Mouse (Mus musculus): ENCODE data around the gene Nr4a1. TPM values are rescaled to one million over a fixed set of nuclear protein-coding genes. Genes with fewer than 3 reads are reported as not detected.

The Nr4a1 gene
- polyA plus RNA-seq, 1 experiment from 2014 or later, result 11.2 TPM

- Histone ChIP-seq H3K4me3 (replicated peaks) (no peak overlapping the region), H3K27me3 (replicated peaks) (no peaks in the 10 kb centered on the region), H3K27ac (0 out of 2 replicates have a peak overlapping the region, but pooled peaks have one; percentile 33), H3K4me2 (no peak overlapping the region), H3K36me3 (no peaks in the 10 kb centered on the region), H3K9ac (no peak overlapping the region), H3K9me3 (no peaks in the 10 kb centered on the region), H3K4me1 (peaks cover 16% of the 10 kb centered on the region)
- no peak for ATAC-seq (ENCODE audit: insufficient read depth, low FRiP score, low read depth)
- 36% methylated on average over 5 of the region's 5 CpGs for WGBS
These were observed 67.1 kb downstream of the Nr4a1 start for GRCm38 (mm10) chr15:101321126-101321525.

DNA sequence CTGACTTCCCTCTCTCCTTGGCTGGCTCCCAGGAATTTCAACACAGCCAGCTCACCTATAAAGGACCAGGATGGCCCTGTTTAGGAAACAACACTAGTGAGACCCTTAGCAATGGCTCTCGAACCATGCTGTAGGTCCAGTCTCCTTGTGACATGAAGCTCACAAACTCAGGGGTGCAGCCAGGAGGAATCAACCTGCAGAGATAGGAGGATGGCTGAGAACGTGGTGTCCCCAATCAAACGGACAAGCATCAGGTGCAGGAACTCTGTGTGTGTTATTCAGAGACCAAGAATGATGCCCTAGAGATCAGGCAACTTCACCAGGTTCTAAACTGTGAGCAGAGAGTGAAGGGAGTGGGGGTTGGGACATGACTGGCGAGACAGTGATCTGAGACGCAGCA, 68.0 kb downstream of the Nr4a1 start:
- Histone ChIP-seq H3K27ac (no peak overlapping the region), H3K9ac (no peak overlapping the region), H3K4me1 (peaks cover 26% of the 10 kb centered on the region), H3K4me3 (replicated peaks) (no peak overlapping the region), H3K27me3 (replicated peaks) (no peaks in the 10 kb centered on the region), H3K9me3 (no peaks in the 10 kb centered on the region), H3K36me3 (no peaks in the 10 kb centered on the region), H3K4me2 (no peak overlapping the region)
- 85% methylated on average over 5 of the region's 5 CpGs for WGBS
- no peak for ATAC-seq (ENCODE audit: insufficient read depth, low FRiP score, low read depth)

DNA sequence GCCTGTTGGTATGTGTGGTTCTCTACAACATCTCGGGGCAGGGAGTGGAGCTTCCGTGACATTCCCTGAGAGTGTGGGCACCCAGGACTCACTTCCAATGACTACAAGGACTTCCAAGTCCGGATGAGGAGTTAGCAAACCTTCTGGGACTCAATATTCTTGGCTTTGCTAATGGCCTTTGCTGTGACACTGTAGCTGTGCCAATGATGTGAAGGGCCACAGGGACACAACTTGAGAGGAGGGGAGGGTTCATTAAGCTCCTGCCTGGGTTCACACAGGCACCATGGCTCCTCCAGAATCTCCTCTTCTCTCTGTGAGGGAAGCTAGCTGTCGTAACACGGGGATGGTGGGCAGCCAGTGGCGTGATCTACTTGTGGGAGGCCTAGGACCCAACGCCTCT, 68.6 kb downstream of the Nr4a1 start:
- ATAC-seq (ENCODE audit: insufficient read depth, low FRiP score, low read depth), result no peak
- H3K4me1 ChIP-seq, result peaks cover 26% of the 10 kb centered on the region
- no peaks in the 10 kb centered on the region for H3K36me3 ChIP-seq
- no peaks in the 10 kb centered on the region for H3K9me3 ChIP-seq
- H3K4me3 ChIP-seq (replicated peaks), result no peak overlapping the region
- WGBS, result 88% methylated on average over 7 of the region's 7 CpGs
- no peaks in the 10 kb centered on the region for H3K27me3 ChIP-seq (replicated peaks)
- no peak overlapping the region for H3K27ac ChIP-seq
- H3K9ac ChIP-seq, result no peak overlapping the region
- H3K4me2 ChIP-seq, result no peak overlapping the region

DNA sequence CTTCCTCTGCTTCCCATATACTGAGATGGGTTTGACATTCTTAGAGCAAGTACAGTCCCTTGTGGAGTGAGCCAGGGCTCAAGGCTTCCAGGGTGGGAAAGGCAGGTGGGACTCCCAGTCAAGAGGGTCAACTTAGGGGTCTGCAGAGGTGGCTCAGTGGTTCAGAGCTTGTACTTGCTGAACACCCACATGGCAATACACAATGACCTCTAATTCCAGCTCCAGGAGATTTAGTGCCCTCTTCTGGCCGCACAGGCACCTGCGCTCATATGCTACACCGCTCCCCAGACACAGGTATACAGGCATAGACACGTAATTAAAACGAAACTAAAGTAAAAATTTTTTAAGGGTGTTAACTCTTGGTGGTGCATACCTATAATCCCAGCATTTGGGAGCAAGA, 69.4 kb downstream of the Nr4a1 start:
- Histone ChIP-seq H3K27me3 (replicated peaks) (no peaks in the 10 kb centered on the region), H3K4me3 (replicated peaks) (no peak overlapping the region), H3K4me1 (peaks cover 26% of the 10 kb centered on the region), H3K9me3 (no peaks in the 10 kb centered on the region), H3K4me2 (no peak overlapping the region), H3K36me3 (no peaks in the 10 kb centered on the region), H3K9ac (no peak overlapping the region), H3K27ac (no peak overlapping the region)
- no peak for ATAC-seq (ENCODE audit: insufficient read depth, low FRiP score, low read depth)
- WGBS, result 94% methylated on average over 5 of the region's 5 CpGs

Other genes starting within 250 kb of the Nr4a1 start
- gene Gm47841, start 206.9 kb upstream of the Nr4a1 start, polyA plus RNA-seq (2015; fragmentation: Nextera tagmentation; extraction: Ambion mirVana), result not detected in 2 replicates
- 0.19 and 0.21 TPM in 2 replicates for gene Fignl2, start 175.7 kb upstream of the Nr4a1 start, polyA plus RNA-seq (2015; fragmentation: Nextera tagmentation; extraction: Ambion mirVana)
- gene Ankrd33, start 138.5 kb upstream of the Nr4a1 start, polyA plus RNA-seq (2015; fragmentation: Nextera tagmentation; extraction: Ambion mirVana), result not detected in 2 replicates
- gene Acvrl1, start 125.7 kb upstream of the Nr4a1 start, polyA plus RNA-seq (2015; fragmentation: Nextera tagmentation; extraction: Ambion mirVana), result 27.0 and 28.4 TPM in 2 replicates
- gene Acvr1b, start 80.2 kb upstream of the Nr4a1 start, polyA plus RNA-seq (2015; fragmentation: Nextera tagmentation; extraction: Ambion mirVana), result 8.9 and 9.9 TPM in 2 replicates
- gene Grasp, start 30.1 kb upstream of the Nr4a1 start, polyA plus RNA-seq (2015; fragmentation: Nextera tagmentation; extraction: Ambion mirVana), result 6.0 and 7.3 TPM in 2 replicates
- 66.0 and 66.4 TPM in 2 replicates for gene Atg101, start 30.0 kb downstream of the Nr4a1 start, polyA plus RNA-seq (2015; fragmentation: Nextera tagmentation; extraction: Ambion mirVana)
- 9.5 and 11.6 TPM in 2 replicates for gene 6030408B16Rik, start 38.9 kb downstream of the Nr4a1 start, polyA plus RNA-seq (2015; fragmentation: Nextera tagmentation; extraction: Ambion mirVana)
- 7.7 and 12.7 TPM in 2 replicates for gene Krt80, start 115.9 kb downstream of the Nr4a1 start, polyA plus RNA-seq (2015; fragmentation: Nextera tagmentation; extraction: Ambion mirVana)
- gene Krt7, start 156.8 kb downstream of the Nr4a1 start, polyA plus RNA-seq (2015; fragmentation: Nextera tagmentation; extraction: Ambion mirVana), result 172 and 231 TPM in 2 replicates
- 0.24 and 0.40 TPM in 2 replicates for gene Krt87, start 184.5 kb downstream of the Nr4a1 start, polyA plus RNA-seq (2015; fragmentation: Nextera tagmentation; extraction: Ambion mirVana)
- 0.14 TPM in 1 of 2 replicates, not detected in the other for gene Krt88, start 193.5 kb downstream of the Nr4a1 start, polyA plus RNA-seq (2015; fragmentation: Nextera tagmentation; extraction: Ambion mirVana)
- gene Krt81, start 209.5 kb downstream of the Nr4a1 start, polyA plus RNA-seq (2015; fragmentation: Nextera tagmentation; extraction: Ambion mirVana), result not detected in 2 replicates
- gene Krt86, start 219.2 kb downstream of the Nr4a1 start, polyA plus RNA-seq (2015; fragmentation: Nextera tagmentation; extraction: Ambion mirVana), result 0.06 TPM in 1 of 2 replicates, not detected in the other
- gene Krt83, start 237.2 kb downstream of the Nr4a1 start, polyA plus RNA-seq (2015; fragmentation: Nextera tagmentation; extraction: Ambion mirVana), result 0.10 and 0.30 TPM in 2 replicates